Mouse (Mus musculus): ENCODE measurements at regions not wholly inside any gene's neighbourhood (a gene's known extent, or its start where the extent isn't known, plus 50 kb on each side); places are given as distances from the start of the nearest gene placed in this dataset.
A peak's percentile ranks its signal among the peaks of the same experiment; 100 is the strongest.

DNA sequence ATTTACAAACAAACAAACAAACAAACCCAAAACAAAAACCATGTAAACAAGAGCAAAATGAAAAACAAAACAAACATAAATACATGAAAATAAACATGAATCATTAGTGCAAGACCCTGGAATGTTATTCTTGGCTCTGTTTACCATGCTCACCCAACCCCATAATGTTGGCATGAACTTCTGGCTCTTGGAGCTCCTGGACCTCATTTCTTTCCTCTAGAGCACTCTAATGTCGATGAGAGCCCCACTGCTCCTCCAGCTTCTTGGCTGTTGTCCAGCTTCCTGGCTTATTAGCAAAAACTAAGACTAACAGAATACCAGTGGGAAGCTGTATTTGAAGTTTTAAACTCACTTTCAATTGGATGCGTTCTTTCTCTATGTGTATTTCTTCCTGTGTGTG is 81.3 kb upstream of the Gm21830 start:
- DNase-seq (ENCODE audit: low spot score) = peak; percentile 16

DNA sequence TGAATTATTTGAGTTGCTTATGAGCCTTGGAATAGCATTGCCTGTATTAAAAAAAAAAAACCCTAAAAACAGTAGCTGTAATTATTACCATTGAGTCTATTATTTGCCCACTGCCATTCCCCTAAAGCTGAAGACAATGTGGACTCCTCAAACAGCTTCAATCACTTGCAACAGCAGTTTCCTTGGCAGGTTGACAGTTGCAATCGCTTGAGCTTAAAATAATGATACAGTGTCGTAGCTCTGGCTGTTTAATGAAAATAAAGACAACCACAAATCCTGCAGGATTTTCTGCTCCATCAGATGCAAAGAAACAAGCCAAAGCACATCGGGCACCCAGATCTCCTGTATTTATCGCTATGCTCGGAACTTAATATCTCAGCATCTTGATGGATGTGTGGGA is 68.8 kb upstream of the Gm21830 start:
- no peak for DNase-seq (ENCODE audit: low spot score)
